Mouse (Mus musculus) small intestine, adult 2 months (tissue): Measurements from ENCODE around the gene Tnfrsf11a.

ENCODE experiments used
- CTCF ChIP-seq: fragments of 200-500 bp; IDR thresholded peaks from 2 replicates; pipeline ENCODE4 v1.5.1; 2012; ENCODE audit warnings: low read depth, mild to moderate bottlenecking, control low read depth, inconsistent platforms, low read length, moderate library complexity, mixed read lengths; ENCODE audit not compliant: insufficient replicate concordance, insufficient read length; ENCODE audit errors: extremely low read depth
- POLR2A ChIP-seq: fragments of 200-500 bp; IDR thresholded peaks from 2 replicates; pipeline ENCODE4 v1.6.1; 2012; ENCODE audit warnings: low read depth, mild to moderate bottlenecking, control low read depth, inconsistent platforms, low read length, moderate library complexity

GRCm38 (mm10) chr1:105878416-105878815 is 97.9 kb downstream of the Tnfrsf11a start:
- TF ChIP-seq CTCF (no peak), POLR2A (no peak)
